Mouse (Mus musculus) heart, postnatal 0 days (tissue): ENCODE results near the gene Slc26a10. TPM values are rescaled to one million over a fixed set of nuclear protein-coding genes. Genes with fewer than 3 reads are reported as not detected.
A peak's percentile ranks its signal among the peaks of the same experiment; 100 is the strongest.

Experiments used
- ATAC-seq: fragments of 200-750 bp; cut with Nextera tagmentation; 2 replicates; pipeline ENCODE4 v1.8.0; 2017; ENCODE audit warnings: low read depth, moderate number of reproducible peaks, moderate library complexity; ENCODE audit not compliant: insufficient read depth
- DNase-seq: peaks from one replicate; pipeline ENCODE4 v3.0.0-alpha.2; 2016; ENCODE audit warnings: low spot score
- H3K27ac ChIP-seq: fragments of 300-500 bp; sonication (generic); 2 replicates; pipeline ENCODE4 v1.5.1; 2014; ENCODE audit warnings: low read depth, mild to moderate bottlenecking
- H3K27me3 ChIP-seq: fragments of 300-500 bp; sonication (generic); 2 replicates; pipeline ENCODE4 v1.6.1; 2014; ENCODE audit warnings: low read length, mixed read lengths; ENCODE audit not compliant: control insufficient read depth, insufficient read depth
- H3K36me3 ChIP-seq: fragments of 300-500 bp; sonication (generic); replicated peaks from 2 replicates; pipeline ENCODE4 v1.6.1; 2014; ENCODE audit warnings: low read length, mixed read lengths; ENCODE audit not compliant: control insufficient read depth, insufficient read depth
- H3K4me1 ChIP-seq: fragments of 300-500 bp; sonication (generic); 2 replicates; pipeline ENCODE4 v1.6.1; 2014; ENCODE audit warnings: antibody characterized with exemption; ENCODE audit not compliant: control insufficient read depth, insufficient read depth
- H3K4me2 ChIP-seq: fragments of 300-500 bp; sonication (generic); 2 replicates; pipeline ENCODE4 v1.6.1; 2014; ENCODE audit warnings: low read depth, mild to moderate bottlenecking, low read length, moderate library complexity
- H3K4me3 ChIP-seq: fragments of 300-500 bp; sonication (generic); 2 replicates; pipeline ENCODE4 v1.5.1; 2014; ENCODE audit warnings: low read depth, low read length
- H3K9ac ChIP-seq: fragments of 300-500 bp; sonication (generic); replicated peaks from 2 replicates; pipeline ENCODE4 v1.6.1; 2014; ENCODE audit warnings: low read depth, low read length, mixed read lengths
- H3K9me3 ChIP-seq: fragments of 300-500 bp; sonication (generic); replicated peaks from 2 replicates; pipeline ENCODE4 v1.6.1; 2016; ENCODE audit warnings: low read length; ENCODE audit not compliant: control insufficient read depth
- CTCF ChIP-seq: IDR thresholded peaks from 2 replicates; pipeline ENCODE4 v1.5.1; 2016; ENCODE audit warnings: antibody characterized with exemption, control low read depth, low read depth
- EP300 ChIP-seq: IDR thresholded peaks from 2 replicates; pipeline ENCODE4 v1.6.1; 2016; ENCODE audit warnings: antibody characterized with exemption, low read depth
- WGBS: fragments of 180-500 bp; shearing (Covaris S2); extraction: QIAGEN DNeasy Blood & Tissue Kit; methylation state at CpG from one replicate; pipeline ENCODE4 v1.1.7; 2014; 5-methylcytosine and 5-hydroxymethylcytosine counted together
- polyA plus RNA-seq: library from polyadenylated mRNA; unstranded; fragments of >200 nt; fragmentation: Nextera tagmentation; extraction: Ambion mirVana; gene quantifications from 2 replicates; pipeline ENCODE4 v1.2.1, GENCODE M21; 2015
- total RNA-seq: library from RNA; depleted of rRNA; stranded (reverse); fragments of >200 nt; gene quantifications from 2 replicates; pipeline ENCODE4 v1.2.3, GENCODE M21; 2014; ENCODE audit warnings: low replicate concordance

Gene Slc26a10
- total and polyA plus RNA-seq, 2 experiments from 2014 or later = 23.3 to 61.2 TPM

DNA sequence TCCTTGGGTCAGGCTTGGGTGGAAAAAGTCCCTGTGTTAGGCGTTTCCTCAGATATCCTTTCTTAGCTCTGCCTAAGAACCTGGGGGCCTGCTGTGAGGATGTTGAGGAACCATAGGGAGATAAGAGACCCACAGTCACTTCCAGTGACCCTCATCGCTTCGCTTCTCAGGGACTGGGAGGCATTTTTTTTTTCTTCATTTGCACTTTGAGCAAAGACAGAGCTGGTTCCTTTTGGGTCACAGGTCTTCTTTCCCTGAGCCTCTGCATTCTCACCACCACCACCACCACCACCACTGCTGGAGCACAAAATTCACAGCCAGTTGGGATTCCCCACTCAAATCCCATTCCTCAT is 226 bp upstream of the Slc26a10 start:
- Histone ChIP-seq H3K4me1 (peaks cover 8% of the 10 kb centered on the region), H3K9me3 (no peaks in the 10 kb centered on the region), H3K27ac (peak overlapping the region; percentile 58), H3K9ac (no peak overlapping the region), H3K36me3 (peaks cover 8% of the 10 kb centered on the region), H3K27me3 (peaks cover 76% of the 10 kb centered on the region), H3K4me3 (peak overlapping the region; percentile 36; the same call in 1 of the 2 replicates), H3K4me2 (peak overlapping the region; percentile 65)
- WGBS = 17% methylated on average over 3 of the region's 3 CpGs
- ATAC-seq (no peak; the same call in 1 of the 2 replicates), DNase-seq (no peak)
- TF ChIP-seq CTCF (no peak), EP300 (no peak)

DNA sequence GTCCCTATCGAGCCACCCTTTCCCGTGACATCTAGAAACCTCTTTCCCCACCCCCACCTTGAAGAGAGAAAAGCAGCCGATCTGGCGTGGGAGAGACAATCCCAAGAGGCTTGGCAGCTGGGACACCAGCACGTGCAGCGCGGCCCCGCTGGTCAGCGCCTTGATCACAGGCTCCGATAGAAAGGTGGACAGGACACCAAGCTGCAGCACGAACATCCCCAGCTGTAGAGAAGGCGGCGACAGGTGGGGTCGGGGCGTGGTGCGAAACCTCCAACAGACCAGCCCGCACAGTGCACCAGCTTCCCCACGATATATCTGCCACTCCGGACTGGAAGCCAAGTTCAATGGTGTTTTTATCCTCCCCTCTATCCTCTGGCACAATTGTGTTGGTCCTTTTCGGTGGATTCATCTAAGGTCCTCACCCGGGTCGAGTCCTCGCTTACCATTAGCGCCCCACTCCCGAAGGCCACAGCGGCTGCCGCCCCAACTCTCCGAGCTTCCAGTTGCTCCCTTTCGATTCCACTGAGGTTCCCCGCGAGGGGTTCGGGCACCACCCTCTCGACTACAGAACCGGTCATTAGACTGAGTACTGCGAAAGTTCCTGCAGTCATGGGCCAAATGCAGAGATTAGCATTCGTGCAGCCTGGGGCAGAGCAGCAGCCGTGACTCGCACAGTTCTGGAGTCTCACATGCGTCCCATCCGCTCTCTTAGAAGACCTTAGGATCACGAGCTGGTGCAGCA is 2.0 kb downstream of the Slc26a10 start:
- TF ChIP-seq CTCF (no peak), EP300 (no peak)
- DNase-seq = no peak
- WGBS = 5% methylated on average over 41 of the region's 41 CpGs

DNA sequence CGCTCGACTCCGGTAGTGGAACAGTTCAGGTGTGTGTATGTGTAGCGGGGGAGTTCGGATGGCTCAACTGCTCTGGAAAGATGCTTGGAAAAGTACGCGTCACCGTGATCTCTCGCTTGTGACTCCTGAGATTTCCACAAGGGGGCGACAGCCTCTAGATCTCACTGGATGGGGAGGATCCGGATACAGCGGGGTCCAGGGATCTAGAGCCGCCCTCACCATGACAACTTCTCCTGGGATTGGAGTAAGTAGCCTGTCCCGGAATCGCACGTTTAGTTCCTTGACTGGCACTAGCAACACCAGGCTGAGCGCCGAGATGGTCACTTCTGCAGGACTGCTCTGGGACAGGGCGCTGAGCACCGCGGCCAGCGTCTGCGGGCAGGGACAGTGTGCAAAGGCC is 2.7 kb downstream of the Slc26a10 start:
- H3K9ac ChIP-seq = no peak overlapping the region
- 2% methylated on average over 23 of the region's 23 CpGs for WGBS

More for the DNA sequence above, 2.0 kb downstream of the Slc26a10 start:
- peak overlapping the region; percentile 36 for H3K4me3 ChIP-seq
- H3K36me3 ChIP-seq = no peaks in the 10 kb centered on the region
- H3K27ac ChIP-seq = no peak overlapping the region
- peak overlapping the region; percentile 65 for H3K4me2 ChIP-seq
- ATAC-seq = no peak
- H3K4me1 ChIP-seq = peaks cover 8% of the 10 kb centered on the region
- H3K27me3 ChIP-seq = peaks cover 87% of the 10 kb centered on the region
- no peaks in the 10 kb centered on the region for H3K9me3 ChIP-seq
- H3K9ac ChIP-seq = no peak overlapping the region

DNA sequence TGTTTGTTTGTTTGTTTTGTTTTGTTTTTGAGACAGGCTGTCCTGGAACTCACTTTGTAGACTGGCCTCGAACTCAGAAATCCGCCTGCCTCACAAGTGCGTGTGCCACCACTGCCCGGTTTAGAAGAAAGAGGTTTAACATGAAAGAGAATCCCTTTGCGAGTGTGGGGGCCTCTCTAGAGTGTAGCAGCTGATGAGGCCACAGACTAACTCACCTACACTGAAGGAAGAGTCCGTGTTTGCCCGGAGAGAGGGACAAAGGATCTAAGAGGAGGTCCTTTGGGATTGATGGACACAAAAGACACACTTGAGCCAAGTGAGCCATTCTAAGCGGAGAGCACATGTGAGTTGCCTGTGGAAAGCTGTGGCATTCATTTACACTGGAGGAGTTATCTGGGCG is 3.2 kb downstream of the Slc26a10 start:
- H3K36me3 ChIP-seq = no peaks in the 10 kb centered on the region
- no peak overlapping the region for H3K27ac ChIP-seq
- 25% methylated on average over 9 of the region's 9 CpGs for WGBS
- H3K4me1 ChIP-seq = peaks cover 8% of the 10 kb centered on the region
- ATAC-seq (no peak), DNase-seq (no peak)
- 0 out of 2 replicates have a peak overlapping the region, but pooled peaks have one; percentile 0 for H3K4me2 ChIP-seq
- H3K4me3 ChIP-seq = no peak overlapping the region
- TF ChIP-seq CTCF = no peak
- no peak for TF ChIP-seq EP300
- H3K9me3 ChIP-seq = no peaks in the 10 kb centered on the region
- H3K27me3 ChIP-seq = peaks cover 83% of the 10 kb centered on the region
- H3K9ac ChIP-seq = no peak overlapping the region

More for the DNA sequence above, 2.7 kb downstream of the Slc26a10 start:
- ATAC-seq (peak; percentile 51), DNase-seq (peak; percentile 86)
- peak; percentile 93 for TF ChIP-seq CTCF
- no peak for TF ChIP-seq EP300
- Histone ChIP-seq H3K4me2 (peak overlapping the region; percentile 65), H3K9me3 (no peaks in the 10 kb centered on the region), H3K4me1 (peaks cover 8% of the 10 kb centered on the region), H3K36me3 (no peaks in the 10 kb centered on the region), H3K27me3 (peaks cover 85% of the 10 kb centered on the region), H3K27ac (no peak overlapping the region), H3K4me3 (peak overlapping the region; percentile 36)

DNA sequence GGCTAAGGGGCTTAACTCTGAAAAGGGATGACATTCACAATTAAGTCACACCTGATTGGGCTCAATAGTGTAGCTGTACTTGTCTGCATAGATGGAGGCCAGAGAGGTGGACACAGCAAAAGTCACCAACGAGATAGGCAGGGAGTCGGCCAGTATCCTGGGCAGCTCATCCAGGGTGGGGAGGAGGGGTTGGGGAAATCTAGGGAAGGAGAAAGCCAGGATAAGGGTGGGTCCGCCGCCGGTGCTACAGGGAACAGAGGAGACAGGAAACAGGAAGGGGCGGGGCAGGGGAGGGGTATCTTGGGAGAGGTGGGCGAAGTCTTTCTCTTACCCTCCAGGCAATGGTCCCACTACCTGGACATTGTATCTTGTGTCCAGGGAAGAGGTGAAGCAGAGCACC is 3.7 kb downstream of the Slc26a10 start:
- Histone ChIP-seq H3K4me2 (no peak overlapping the region), H3K27ac (no peak overlapping the region), H3K9me3 (no peaks in the 10 kb centered on the region), H3K9ac (no peak overlapping the region), H3K4me1 (peaks cover 8% of the 10 kb centered on the region), H3K36me3 (no peaks in the 10 kb centered on the region), H3K27me3 (peaks cover 86% of the 10 kb centered on the region), H3K4me3 (no peak overlapping the region)
- no peak for TF ChIP-seq CTCF
- TF ChIP-seq EP300 = no peak
- ATAC-seq (no peak), DNase-seq (no peak)
- WGBS = 7% methylated on average over 7 of the region's 7 CpGs
